Mouse (Mus musculus): Measurements from ENCODE around the gene Mrps18a. TPM values are rescaled to one million over a fixed set of nuclear protein-coding genes. Genes with fewer than 3 reads are reported as not detected.

The Mrps18a gene
- polyA plus RNA-seq, 1 experiment from 2014 or later, result 125 TPM

DNA sequence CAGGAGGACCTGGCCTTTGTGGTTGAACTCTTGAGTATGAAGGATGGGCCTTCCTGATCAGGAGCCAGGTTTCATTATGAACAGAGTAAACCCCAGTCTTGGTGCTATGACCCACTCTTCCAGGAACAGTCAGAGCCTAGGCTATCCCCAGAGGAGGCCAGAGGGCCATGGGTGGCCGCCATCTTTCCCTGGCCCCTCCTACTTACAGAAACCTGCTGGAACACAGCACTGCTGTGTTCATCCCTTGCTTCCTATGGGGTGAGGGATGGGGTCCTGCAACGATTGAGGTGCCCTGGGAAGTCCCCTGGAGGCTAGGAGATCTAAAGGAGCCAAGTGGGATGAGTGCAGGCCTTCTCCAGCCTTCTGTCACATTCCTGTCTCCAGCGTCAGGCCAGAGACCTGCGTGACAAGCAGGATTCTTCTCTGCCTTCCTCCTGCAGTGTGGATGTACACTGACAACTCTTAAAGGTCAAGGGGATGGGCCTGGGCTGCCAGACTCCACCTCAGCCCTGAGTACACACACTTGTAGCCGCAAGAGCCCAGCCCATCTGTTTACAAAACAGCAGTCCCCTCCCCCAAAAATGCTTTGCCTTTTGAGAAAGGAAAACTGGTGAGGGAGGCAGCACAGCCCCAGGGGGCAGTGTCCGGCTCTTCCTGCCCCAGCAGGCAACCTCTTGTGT is 17.2 kb downstream of the Mrps18a start:
- Histone ChIP-seq H3K4me1 (ENCODE audit: control insufficient read depth, insufficient read depth, low read length) (no peaks in the 10 kb centered on the region), H3K4me3 (ENCODE audit: low read depth, low read length) (no peak overlapping the region), H3K4me2 (ENCODE audit: low read depth) (no peak overlapping the region), H3K9me3 (ENCODE audit: control insufficient read depth, low read length) (no peaks in the 10 kb centered on the region), H3K27me3 (ENCODE audit: control insufficient read depth, insufficient read depth, low read length) (no peaks in the 10 kb centered on the region), H3K36me3 (ENCODE audit: control insufficient read depth, insufficient read depth, low read length) (peaks cover 25% of the 10 kb centered on the region), H3K27ac (ENCODE audit: low read depth, low read length) (no peak overlapping the region), H3K9ac (ENCODE audit: low read length) (no peak overlapping the region)
- WGBS, result 82% methylated on average over 6 of the region's 6 CpGs
- ATAC-seq (ENCODE audit: insufficient read depth, low FRiP score, low TSS enrichment) (no peak), DNase-seq (ENCODE audit: low spot score) (no peak)

GRCm38 (mm10) chr17:46129741-46130498 is 19.1 kb downstream of the Mrps18a start:
- peaks cover 18% of the 10 kb centered on the region; the same call in 1 of the 2 replicates for H3K36me3 ChIP-seq (ENCODE audit: control insufficient read depth, insufficient read depth, low read length)
- no peaks in the 10 kb centered on the region for H3K27me3 ChIP-seq (ENCODE audit: control insufficient read depth, insufficient read depth, low read length)

DNA sequence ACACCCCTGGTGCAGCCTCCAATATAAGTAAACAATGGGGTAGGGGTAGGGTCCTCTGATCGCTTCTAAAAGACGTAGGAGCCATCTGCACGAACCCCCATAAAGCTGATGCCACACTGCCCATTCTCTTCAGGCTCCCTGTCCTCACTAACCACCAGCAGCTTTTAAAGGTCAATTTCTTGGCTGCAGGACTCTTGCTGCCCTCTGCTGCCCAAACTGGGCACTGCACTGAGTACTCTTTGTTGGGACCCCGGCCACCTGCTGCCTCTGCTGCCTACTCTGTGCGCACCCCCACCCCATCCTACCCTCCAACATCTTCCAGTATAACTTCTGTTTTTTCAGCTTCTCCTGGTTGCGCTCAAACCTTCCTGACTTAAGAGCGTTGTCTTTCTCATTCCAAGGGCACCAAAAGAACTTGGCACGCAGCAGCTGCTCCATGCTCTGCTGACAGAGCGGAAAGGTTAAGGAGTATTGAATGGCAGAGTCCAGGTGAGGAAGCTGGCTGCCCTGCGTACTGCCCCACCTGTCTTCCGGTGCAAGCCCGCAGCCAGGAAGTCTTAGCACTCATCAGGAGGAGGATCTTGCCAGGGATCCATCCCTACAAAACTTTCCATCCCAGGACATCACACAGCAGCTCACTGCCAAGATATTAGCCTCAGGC is 21.4 kb downstream of the Mrps18a start:
- DNase-seq (ENCODE audit: low spot score) (peak; percentile 82), ATAC-seq (ENCODE audit: insufficient read depth, low FRiP score, low TSS enrichment) (peak; percentile 31; the same call in 1 of the 2 replicates)
- Histone ChIP-seq H3K4me1 (ENCODE audit: control insufficient read depth, insufficient read depth, low read length) (no peaks in the 10 kb centered on the region), H3K9me3 (ENCODE audit: control insufficient read depth, low read length) (no peaks in the 10 kb centered on the region), H3K27me3 (ENCODE audit: control insufficient read depth, insufficient read depth, low read length) (no peaks in the 10 kb centered on the region), H3K27ac (ENCODE audit: low read depth, low read length) (no peak overlapping the region), H3K36me3 (ENCODE audit: control insufficient read depth, insufficient read depth, low read length) (peaks cover 10% of the 10 kb centered on the region; the same call in 1 of the 2 replicates), H3K4me2 (ENCODE audit: low read depth) (no peak overlapping the region), H3K4me3 (ENCODE audit: low read depth, low read length) (no peak overlapping the region), H3K9ac (ENCODE audit: low read length) (no peak overlapping the region)
- WGBS, result 18% methylated on average over 12 of the region's 12 CpGs

More at GRCm38 (mm10) chr17:46129741-46130498, 19.1 kb downstream of the Mrps18a start:
- WGBS, result 80% methylated on average over 13 of the region's 13 CpGs
- no peaks in the 10 kb centered on the region for H3K9me3 ChIP-seq (ENCODE audit: control insufficient read depth, low read length)
- ATAC-seq (ENCODE audit: insufficient read depth, low FRiP score, low TSS enrichment), result no peak
- DNase-seq (ENCODE audit: low spot score), result no peak
- no peak overlapping the region for H3K4me3 ChIP-seq (ENCODE audit: low read depth, low read length)
- no peak overlapping the region for H3K27ac ChIP-seq (ENCODE audit: low read depth, low read length)
- no peaks in the 10 kb centered on the region for H3K4me1 ChIP-seq (ENCODE audit: control insufficient read depth, insufficient read depth, low read length)
- no peak overlapping the region for H3K9ac ChIP-seq (ENCODE audit: low read length)
- H3K4me2 ChIP-seq (ENCODE audit: low read depth), result no peak overlapping the region

- H3K4me1 ChIP-seq (ENCODE audit: control insufficient read depth, insufficient read depth, low read length), result no peaks in the 10 kb centered on the region
- no peaks in the 10 kb centered on the region for H3K27me3 ChIP-seq (ENCODE audit: control insufficient read depth, insufficient read depth, low read length)
- H3K27ac ChIP-seq (ENCODE audit: low read depth, low read length), result no peak overlapping the region
- ATAC-seq (ENCODE audit: insufficient read depth, low FRiP score, low TSS enrichment) (no peak), DNase-seq (ENCODE audit: low spot score) (no peak)
- 83% methylated on average over 8 of the region's 8 CpGs for WGBS
- H3K4me2 ChIP-seq (ENCODE audit: low read depth), result no peak overlapping the region
- H3K36me3 ChIP-seq (ENCODE audit: control insufficient read depth, insufficient read depth, low read length), result peaks cover 10% of the 10 kb centered on the region; the same call in 1 of the 2 replicates
- H3K4me3 ChIP-seq (ENCODE audit: low read depth, low read length), result no peak overlapping the region
- no peaks in the 10 kb centered on the region for H3K9me3 ChIP-seq (ENCODE audit: control insufficient read depth, low read length)
- no peak overlapping the region for H3K9ac ChIP-seq (ENCODE audit: low read length)
Measured at GRCm38 (mm10) chr17:46132862-46133261, 22.1 kb downstream of the Mrps18a start.

DNA sequence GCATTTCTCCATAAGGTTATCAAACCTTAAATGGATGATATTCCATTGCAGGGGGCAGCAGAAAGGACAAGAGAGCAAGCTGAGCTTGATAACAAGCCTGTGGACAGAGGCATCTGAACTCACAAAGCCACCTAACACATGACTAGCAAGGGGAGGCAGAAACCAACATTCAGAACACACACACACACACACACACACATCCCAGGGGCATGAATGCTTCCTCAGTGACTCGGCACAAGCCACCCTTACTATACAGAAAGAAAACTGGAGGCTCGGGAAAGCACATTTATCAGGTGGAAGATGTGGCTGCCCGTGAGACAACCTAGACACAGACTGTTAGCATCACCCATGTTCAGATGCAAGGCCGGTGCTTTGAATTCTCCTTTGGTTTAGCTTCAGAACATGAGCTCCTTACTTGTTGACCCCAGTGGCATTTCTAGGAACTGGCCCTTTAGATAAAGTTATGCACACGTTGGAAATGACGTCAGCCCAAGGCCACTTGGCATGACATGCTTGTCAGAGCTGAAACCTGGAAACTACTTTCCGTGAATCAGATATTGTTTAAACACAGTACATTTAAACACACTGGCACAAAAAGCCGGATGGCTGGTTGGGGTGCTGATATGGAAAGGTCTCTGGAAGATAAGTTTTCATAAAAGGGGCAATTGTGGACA is 27.9 kb downstream of the Mrps18a start:
- H3K9ac ChIP-seq (ENCODE audit: low read length), result no peak overlapping the region
- no peaks in the 10 kb centered on the region for H3K9me3 ChIP-seq (ENCODE audit: control insufficient read depth, low read length)
- H3K4me2 ChIP-seq (ENCODE audit: low read depth), result no peak overlapping the region
- no peak overlapping the region for H3K27ac ChIP-seq (ENCODE audit: low read depth, low read length)
- 86% methylated on average over 8 of the region's 8 CpGs for WGBS
- no peaks in the 10 kb centered on the region for H3K36me3 ChIP-seq (ENCODE audit: control insufficient read depth, insufficient read depth, low read length)
- DNase-seq (ENCODE audit: low spot score) (no peak), ATAC-seq (ENCODE audit: insufficient read depth, low FRiP score, low TSS enrichment) (no peak)
- no peaks in the 10 kb centered on the region for H3K27me3 ChIP-seq (ENCODE audit: control insufficient read depth, insufficient read depth, low read length)
- no peak overlapping the region for H3K4me3 ChIP-seq (ENCODE audit: low read depth, low read length)
- H3K4me1 ChIP-seq (ENCODE audit: control insufficient read depth, insufficient read depth, low read length), result peaks cover 3% of the 10 kb centered on the region; the same call in 1 of the 2 replicates

DNA sequence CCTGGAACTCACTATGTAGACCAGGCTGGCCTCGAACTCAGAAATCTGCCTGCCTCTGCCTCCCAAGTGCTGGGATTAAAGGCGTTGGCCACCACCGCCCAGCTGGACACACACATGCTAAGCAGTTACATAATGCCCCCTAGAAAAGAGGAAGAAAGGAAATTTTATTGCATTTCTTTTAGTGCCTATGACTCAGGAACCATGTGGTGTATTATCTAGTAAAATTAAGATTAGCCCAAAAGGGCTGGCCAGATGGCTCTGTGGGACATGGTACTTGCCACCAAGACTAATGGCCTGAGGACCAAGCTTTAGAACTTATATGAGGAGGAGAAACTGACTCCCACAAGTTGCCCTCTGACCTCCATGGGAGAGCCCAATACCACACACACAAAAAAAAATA is 29.1 kb downstream of the Mrps18a start:
- H3K4me2 ChIP-seq (ENCODE audit: low read depth), result no peak overlapping the region
- no peak overlapping the region for H3K9ac ChIP-seq (ENCODE audit: low read length)
- ATAC-seq (ENCODE audit: insufficient read depth, low FRiP score, low TSS enrichment) (no peak), DNase-seq (ENCODE audit: low spot score) (no peak)
- H3K27me3 ChIP-seq (ENCODE audit: control insufficient read depth, insufficient read depth, low read length), result no peaks in the 10 kb centered on the region
- WGBS, result 91% methylated on average over 3 of the region's 3 CpGs
- no peak overlapping the region for H3K27ac ChIP-seq (ENCODE audit: low read depth, low read length)
- no peaks in the 10 kb centered on the region for H3K36me3 ChIP-seq (ENCODE audit: control insufficient read depth, insufficient read depth, low read length)
- H3K4me1 ChIP-seq (ENCODE audit: control insufficient read depth, insufficient read depth, low read length), result peaks cover 7% of the 10 kb centered on the region; the same call in 1 of the 2 replicates
- no peaks in the 10 kb centered on the region for H3K9me3 ChIP-seq (ENCODE audit: control insufficient read depth, low read length)
- no peak overlapping the region for H3K4me3 ChIP-seq (ENCODE audit: low read depth, low read length)

DNA sequence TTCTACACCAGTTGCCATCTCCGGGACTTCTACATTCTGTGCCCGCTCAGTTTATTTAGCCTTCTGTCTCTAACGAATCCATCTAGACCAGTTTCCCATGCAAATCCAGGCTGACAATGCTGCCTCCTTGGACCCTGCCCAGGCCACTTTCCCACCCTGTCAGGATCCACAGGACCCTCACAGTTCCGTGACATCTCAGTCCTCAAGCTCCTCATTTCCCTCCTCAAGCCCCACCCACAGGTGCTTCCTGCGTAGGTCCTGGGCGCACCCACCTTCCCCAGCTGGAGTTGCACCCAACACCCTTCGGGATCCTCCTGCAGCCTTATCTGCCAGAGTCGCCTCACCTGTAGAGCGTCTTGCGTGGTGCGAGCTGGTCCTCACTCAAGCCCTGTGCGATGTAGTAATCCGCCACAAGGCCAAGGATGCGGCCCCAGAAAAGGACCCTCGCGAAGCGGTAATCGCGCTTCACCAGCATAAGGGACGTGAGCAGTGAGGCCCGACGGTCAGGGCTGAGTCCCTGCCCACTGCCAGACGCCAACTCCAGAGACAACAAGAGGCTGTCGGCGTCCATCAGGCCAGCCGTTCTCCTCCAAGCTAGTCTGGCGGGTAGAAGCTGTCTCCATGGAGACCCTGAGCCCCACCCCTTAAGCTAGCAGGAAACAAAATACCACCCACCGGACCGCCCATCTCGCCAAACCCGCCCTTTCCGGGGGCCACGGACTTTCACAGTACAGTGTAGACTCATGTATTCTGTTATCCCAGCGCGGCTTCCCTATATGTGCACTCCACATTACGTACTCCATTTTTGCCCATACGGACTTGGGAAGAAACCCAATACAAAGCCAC is 33.0 kb downstream of the Mrps18a start, which contains the start of gene Rsph9:
Gene Rsph9 (minus strand): TSS at position 639 of the 846 bp plus-strand sequence.
- Histone ChIP-seq H3K4me3 (ENCODE audit: low read depth, low read length) (peak within 1 kb of the TSS; percentile 46), H3K27me3 (ENCODE audit: control insufficient read depth, insufficient read depth, low read length) (no peaks in the 10 kb centered on the region), H3K27ac (ENCODE audit: low read depth, low read length) (no peak within 1 kb of the TSS), H3K9ac (ENCODE audit: low read length) (peak within 1 kb of the TSS; percentile 41), H3K9me3 (ENCODE audit: control insufficient read depth, low read length) (no peaks in the 10 kb centered on the region), H3K4me1 (ENCODE audit: control insufficient read depth, insufficient read depth, low read length) (peaks cover 7% of the 10 kb centered on the region; the same call in 1 of the 2 replicates), H3K4me2 (ENCODE audit: low read depth) (peak within 1 kb of the TSS; percentile 82), H3K36me3 (ENCODE audit: control insufficient read depth, insufficient read depth, low read length) (peaks cover 5% of the 10 kb centered on the region; the same call in 1 of the 2 replicates)
- DNase-seq (ENCODE audit: low spot score), result peak; percentile 82
- ATAC-seq (ENCODE audit: insufficient read depth, low FRiP score, low TSS enrichment), result peak; percentile 85
- 9% methylated on average over 37 of the region's 37 CpGs for WGBS
